In the genomic region with DNA sequence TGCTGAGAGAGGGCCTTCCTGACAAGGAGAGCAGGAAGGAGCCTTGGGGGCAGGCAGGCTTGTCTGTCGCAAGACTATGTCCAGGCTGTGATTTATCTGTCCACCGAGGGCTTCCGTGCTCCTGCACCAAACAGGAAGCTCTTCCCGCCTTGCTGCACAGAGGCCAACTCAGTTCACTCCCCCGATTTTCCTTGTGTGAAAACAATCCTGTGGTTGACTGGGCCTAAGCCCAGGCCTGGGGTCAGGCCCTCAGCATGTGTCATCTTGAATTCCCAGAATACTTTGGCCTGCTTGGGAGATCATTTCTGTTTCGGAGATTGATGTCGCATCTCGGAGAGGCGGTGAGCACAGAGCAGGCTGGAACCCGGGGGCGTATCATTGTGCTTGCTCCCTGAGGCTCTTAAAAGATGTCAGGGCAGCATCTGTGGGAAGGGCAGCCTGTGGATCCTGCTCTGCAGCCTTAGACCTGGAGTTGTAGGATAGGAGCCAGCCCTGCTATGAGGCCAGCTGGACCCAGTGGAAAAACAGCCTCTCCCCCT, we compare ENCODE assay signal across 7 mouse cellular contexts. TPM values are rescaled to one million over a fixed set of nuclear protein-coding genes. Genes with fewer than 3 reads are reported as not detected.
DNase-seq lines count a peak whose midpoint lies in the region.

No protein-coding gene starts in this region.

- H3K4me3 ChIP-seq in embryonic facial prominence, embryonic 10.5 days = no peak overlapping the region
- H3K4me3 ChIP-seq in heart, embryonic 10.5 days = 0 out of 2 replicates have a peak overlapping the region, but pooled peaks have one; percentile 10

- peaks cover 22% of the 10 kb centered on the region for H3K36me3 ChIP-seq in embryonic facial prominence, embryonic 10.5 days (replicated peaks)
- 0 out of 2 replicates have a peak, but pooled peaks cover 4% of the 10 kb centered on the region for H3K36me3 ChIP-seq in heart, embryonic 10.5 days

- H3K27me3 ChIP-seq in embryonic facial prominence, embryonic 10.5 days (replicated peaks; ENCODE audit: low read depth, poor library complexity, severe bottlenecking) = no peaks in the 10 kb centered on the region
- no peaks in the 10 kb centered on the region for H3K27me3 ChIP-seq in heart, embryonic 10.5 days (ENCODE audit: insufficient read depth, poor library complexity, severe bottlenecking)

- peak overlapping the region; percentile 49 for H3K27ac ChIP-seq in embryonic facial prominence, embryonic 10.5 days (replicated peaks)
- H3K27ac ChIP-seq in heart, embryonic 10.5 days = peak overlapping the region; percentile 73

- H3K4me1 ChIP-seq in embryonic facial prominence, embryonic 10.5 days = peaks cover 60% of the 10 kb centered on the region
- H3K4me1 ChIP-seq in heart, embryonic 10.5 days = peaks cover 57% of the 10 kb centered on the region

- 44% methylated on average over 11 of the region's 11 CpGs for WGBS in embryonic facial prominence, embryonic 10.5 days
- 44% methylated on average over 11 of the region's 11 CpGs for WGBS in heart, embryonic 10.5 days

- no peaks in the 10 kb centered on the region for H3K9me3 ChIP-seq in embryonic facial prominence, embryonic 10.5 days
- no peaks in the 10 kb centered on the region for H3K9me3 ChIP-seq in heart, embryonic 10.5 days

- DNase-seq in adrenal gland, adult 2 months = peak; percentile 86
- DNase-seq in embryonic facial prominence, embryonic 10.5 days (ENCODE audit: low spot score) = peak; percentile 22
- DNase-seq in heart, embryonic 10.5 days (ENCODE audit: low spot score) = no peak
- peak; percentile 90 for DNase-seq in kidney, adult 9 months
- DNase-seq in lung, postnatal 36 days = peak; percentile 87
- DNase-seq in urinary bladder, postnatal 4 days (ENCODE audit: low spot score in 2 of 2) = peak; percentile 70 to 72
- DNase-seq in natural killer cell, adult 2 months (ENCODE audit: low spot score in 2 of 2) = no peak

RNA-seq across cellular contexts. Expression of gene Gramd4, which starts 32.6 kb away (rescaled TPM):
- 10 to 100 TPM; 13.8 to 19.5 TPM for total RNA-seq in adrenal gland, adult 2 months (2021)
- 10.5 and 11.3 TPM in 2 replicates for polyA plus RNA-seq in adrenal gland, adult 2 months (2012; rRNA removed)
- polyA plus RNA-seq in embryonic facial prominence, embryonic 10.5 days (2016; fragmentation: Nextera tagmentation; extraction: Ambion mirVana) = 13.7 and 13.8 TPM in 2 replicates
- 9.6 and 11.6 TPM in 2 replicates for polyA plus RNA-seq in heart, embryonic 10.5 days (2016; fragmentation: Nextera tagmentation; extraction: Ambion mirVana)

RNA-seq across cellular contexts. Expression of gene Celsr1, which starts 56.5 kb away (rescaled TPM):
- 1 to 10 TPM; 4.7 to 7.7 TPM for total RNA-seq in adrenal gland, adult 2 months (2021)
- polyA plus RNA-seq in adrenal gland, adult 2 months (2012; rRNA removed) = 1.2 and 1.8 TPM in 2 replicates
- polyA plus RNA-seq in embryonic facial prominence, embryonic 10.5 days (2016; fragmentation: Nextera tagmentation; extraction: Ambion mirVana) = 1.2 and 1.5 TPM in 2 replicates
- 1.3 and 2.3 TPM in 2 replicates for polyA plus RNA-seq in heart, embryonic 10.5 days (2016; fragmentation: Nextera tagmentation; extraction: Ambion mirVana)

Comparison
In these comparisons a context has a peak if more than half of its experiments do, and no peak if none do; other contexts are left out.
1. DNase-seq: peak in adrenal gland, adult 2 months (single experiment), embryonic facial prominence, embryonic 10.5 days (single experiment), kidney, adult 9 months (single experiment), lung, postnatal 36 days (single experiment) and urinary bladder, postnatal 4 days (2 of 2); none in heart, embryonic 10.5 days (single experiment) and natural killer cell, adult 2 months (0 of 2).